Mouse (Mus musculus) forebrain, embryonic 16.5 days (tissue): Measurements from ENCODE around the gene Mat2a. TPM values are rescaled to one million over a fixed set of nuclear protein-coding genes. Genes with fewer than 3 reads are reported as not detected.

Experiments used
- ATAC-seq: fragments of 200-750 bp; cut with Nextera tagmentation; 2 replicates; pipeline ENCODE4 v1.8.0; 2017; ENCODE audit warnings: mild to moderate bottlenecking, moderate library complexity
- H3K27ac ChIP-seq: fragments of 300-500 bp; sonication (generic); 2 replicates; pipeline ENCODE4 v1.5.1; 2014; ENCODE audit warnings: low read length, control low read depth
- H3K27me3 ChIP-seq: fragments of 300-500 bp; sonication (generic); replicated peaks from 2 replicates; pipeline ENCODE4 v1.6.1; 2014; ENCODE audit warnings: low read length; ENCODE audit not compliant: control insufficient read depth, insufficient read depth
- H3K36me3 ChIP-seq: fragments of 300-500 bp; sonication (generic); 2 replicates; pipeline ENCODE4 v1.6.1; 2014; ENCODE audit not compliant: control insufficient read depth, insufficient read depth
- H3K4me1 ChIP-seq: fragments of 300-500 bp; sonication (generic); replicated peaks from 2 replicates; pipeline ENCODE4 v1.6.1; 2014; ENCODE audit warnings: low read length; ENCODE audit not compliant: control insufficient read depth, insufficient read depth
- H3K4me2 ChIP-seq: fragments of 300-500 bp; sonication (generic); 2 replicates; pipeline ENCODE4 v1.6.1; 2014; ENCODE audit warnings: mild to moderate bottlenecking, low read length, control low read depth
- H3K4me3 ChIP-seq: fragments of 300-500 bp; sonication (generic); replicated peaks from 2 replicates; pipeline ENCODE4 v1.5.1; 2014; ENCODE audit warnings: mild to moderate bottlenecking, low read length, control low read depth
- H3K9ac ChIP-seq: fragments of 300-500 bp; sonication (generic); replicated peaks from 2 replicates; pipeline ENCODE4 v1.6.1; 2014; ENCODE audit warnings: low read depth, low read length, control low read depth
- H3K9me3 ChIP-seq: fragments of 300-500 bp; sonication (generic); 2 replicates; pipeline ENCODE4 v1.6.1; 2016; ENCODE audit warnings: low read length; ENCODE audit not compliant: control insufficient read depth
- WGBS: fragments of 180-500 bp; shearing (Covaris S2); extraction: QIAGEN DNeasy Blood & Tissue Kit; methylation state at CpG from one replicate; pipeline ENCODE4 v1.1.7; 2014; 5-methylcytosine and 5-hydroxymethylcytosine counted together
- polyA plus RNA-seq: library from polyadenylated mRNA; unstranded; fragments of >200 nt; fragmentation: Nextera tagmentation; extraction: Ambion mirVana; gene quantifications from 2 replicates; pipeline ENCODE4 v1.2.1, GENCODE M21; 2015

The Mat2a gene
- polyA plus RNA-seq, 1 experiment from 2014 or later, result 399 TPM

DNA sequence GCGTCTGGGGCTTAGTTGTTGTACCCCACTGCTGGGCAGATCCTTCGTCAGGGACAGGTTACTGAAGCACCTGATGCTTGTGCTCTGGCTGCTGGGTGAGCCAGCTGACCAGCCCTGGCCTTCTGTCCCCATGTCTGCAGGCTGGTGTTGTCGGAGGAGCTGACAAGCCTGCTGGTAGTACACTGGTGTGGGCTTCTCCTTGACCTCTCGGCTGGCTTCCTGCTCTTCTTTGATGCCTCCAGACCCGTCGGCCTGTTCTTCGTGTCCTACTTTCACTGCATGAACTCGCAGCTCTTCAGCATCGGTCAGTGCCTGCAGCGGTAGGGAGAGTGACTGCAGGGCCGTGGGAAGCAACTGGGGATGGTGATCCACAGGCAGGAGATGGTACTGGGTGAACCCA, 13.7 kb downstream of the Mat2a start:
- H3K36me3 ChIP-seq, result peaks cover 25% of the 10 kb centered on the region

DNA sequence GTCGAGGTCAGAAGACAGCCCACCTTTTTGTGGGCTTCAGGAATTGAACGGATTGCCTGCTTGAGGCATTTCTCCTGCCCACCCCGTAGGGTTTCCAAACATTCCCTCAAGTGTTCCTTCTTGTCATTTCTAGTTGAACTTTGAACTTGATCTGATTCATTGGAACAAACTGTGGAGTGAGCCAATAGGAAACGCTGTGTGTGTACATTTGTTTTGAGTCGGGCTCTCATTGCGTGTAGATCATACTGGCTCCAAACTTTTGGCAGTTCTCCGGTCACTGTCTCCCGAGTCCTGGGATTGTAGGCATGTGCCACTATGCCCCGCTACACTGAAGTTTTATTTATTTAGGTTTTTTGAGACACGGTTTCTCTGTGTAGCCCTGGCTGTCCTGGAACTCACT, 18.5 kb downstream of the Mat2a start:
- Histone ChIP-seq H3K4me2 (no peak overlapping the region), H3K36me3 (peaks cover 18% of the 10 kb centered on the region), H3K9me3 (no peaks in the 10 kb centered on the region), H3K4me3 (no peak overlapping the region), H3K27ac (no peak overlapping the region), H3K9ac (no peak overlapping the region), H3K4me1 (peaks cover 5% of the 10 kb centered on the region; the same call in 1 of the 2 replicates), H3K27me3 (no peaks in the 10 kb centered on the region)
- 94% methylated on average over 10 of the region's 10 CpGs for WGBS
- ATAC-seq, result no peak

More for the DNA sequence above, 13.7 kb downstream of the Mat2a start:
- Histone ChIP-seq H3K9ac (no peak overlapping the region), H3K9me3 (no peaks in the 10 kb centered on the region), H3K4me2 (no peak overlapping the region), H3K27me3 (no peaks in the 10 kb centered on the region), H3K27ac (no peak overlapping the region), H3K4me3 (no peak overlapping the region), H3K4me1 (no peaks in the 10 kb centered on the region)
- WGBS, result 94% methylated on average over 11 of the region's 11 CpGs
- ATAC-seq, result no peak

DNA sequence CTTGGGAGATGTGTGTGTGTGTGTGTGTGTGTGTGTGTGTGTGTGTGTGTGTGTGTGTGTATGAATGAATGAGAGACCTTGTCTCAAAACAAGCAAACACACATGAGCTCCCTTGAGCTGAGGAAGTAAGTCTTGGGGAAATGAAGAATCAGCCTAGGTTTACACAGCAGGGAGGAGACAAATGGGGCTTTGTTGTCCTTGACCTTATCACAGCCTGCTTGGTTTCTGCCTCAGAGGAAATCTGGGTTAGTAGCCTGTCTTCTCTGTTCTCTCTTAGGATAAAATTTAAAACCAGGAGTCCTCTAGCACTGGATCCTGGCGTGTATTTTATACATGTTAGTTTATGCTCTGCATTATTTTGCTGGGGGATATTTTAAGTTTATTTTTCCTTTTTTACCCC, 19.6 kb downstream of the Mat2a start:
- H3K27me3 ChIP-seq, result no peaks in the 10 kb centered on the region
- no peak for ATAC-seq
- WGBS, result 85% methylated on average over 1 of the region's 1 CpGs
- H3K36me3 ChIP-seq, result peaks cover 14% of the 10 kb centered on the region
- H3K4me3 ChIP-seq, result no peak overlapping the region
- H3K4me1 ChIP-seq, result peaks cover 14% of the 10 kb centered on the region
- no peak overlapping the region for H3K9ac ChIP-seq
- no peaks in the 10 kb centered on the region for H3K9me3 ChIP-seq
- no peak overlapping the region for H3K4me2 ChIP-seq
- no peak overlapping the region for H3K27ac ChIP-seq

DNA sequence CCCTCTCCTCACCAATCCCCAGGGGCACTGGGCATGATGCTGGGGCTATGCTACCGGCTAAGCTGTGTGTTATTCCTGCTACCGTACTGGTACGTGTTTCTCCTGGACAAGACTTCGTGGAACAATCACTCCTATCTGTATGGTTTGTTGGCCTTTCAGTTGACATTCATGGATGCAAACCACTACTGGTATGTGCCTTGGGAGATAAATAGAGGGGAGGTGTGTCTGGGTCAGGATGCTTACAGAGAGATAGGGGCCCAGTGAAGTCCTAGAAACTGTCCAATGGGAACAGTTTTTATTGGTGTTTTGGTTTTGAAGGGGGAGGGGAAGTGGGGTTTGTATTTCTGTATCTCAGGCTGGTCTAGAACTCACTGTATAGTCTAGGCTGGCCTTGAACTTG, 21.1 kb downstream of the Mat2a start:
- Histone ChIP-seq H3K4me1 (peaks cover 20% of the 10 kb centered on the region), H3K27me3 (no peaks in the 10 kb centered on the region), H3K4me3 (no peak overlapping the region), H3K9me3 (no peaks in the 10 kb centered on the region), H3K4me2 (no peak overlapping the region), H3K36me3 (peaks cover 9% of the 10 kb centered on the region), H3K27ac (no peak overlapping the region), H3K9ac (no peak overlapping the region)
- WGBS, result 90% methylated on average over 4 of the region's 4 CpGs
- ATAC-seq, result no peak

GRCm38 (mm10) chr6:72415964-72416772, 23.2 kb downstream of the Mat2a start:
- Histone ChIP-seq H3K27me3 (no peaks in the 10 kb centered on the region), H3K4me1 (peaks cover 20% of the 10 kb centered on the region), H3K27ac (no peak overlapping the region), H3K4me3 (no peak overlapping the region), H3K9ac (no peak overlapping the region), H3K4me2 (no peak overlapping the region), H3K36me3 (0 out of 2 replicates have a peak, but pooled peaks cover 2% of the 10 kb centered on the region), H3K9me3 (no peaks in the 10 kb centered on the region)
- WGBS, result 92% methylated on average over 7 of the region's 7 CpGs
- no peak for ATAC-seq

GRCm38 (mm10) chr6:72415181-72415580, 24.2 kb downstream of the Mat2a start:
- ATAC-seq, result no peak
- Histone ChIP-seq H3K9ac (no peak overlapping the region), H3K4me2 (peak overlapping the region; percentile 79), H3K27me3 (no peaks in the 10 kb centered on the region), H3K4me3 (no peak overlapping the region), H3K36me3 (0 out of 2 replicates have a peak, but pooled peaks cover 2% of the 10 kb centered on the region), H3K9me3 (no peaks in the 10 kb centered on the region), H3K4me1 (peaks cover 20% of the 10 kb centered on the region), H3K27ac (no peak overlapping the region)
- WGBS, result 88% methylated on average over 5 of the region's 5 CpGs

DNA sequence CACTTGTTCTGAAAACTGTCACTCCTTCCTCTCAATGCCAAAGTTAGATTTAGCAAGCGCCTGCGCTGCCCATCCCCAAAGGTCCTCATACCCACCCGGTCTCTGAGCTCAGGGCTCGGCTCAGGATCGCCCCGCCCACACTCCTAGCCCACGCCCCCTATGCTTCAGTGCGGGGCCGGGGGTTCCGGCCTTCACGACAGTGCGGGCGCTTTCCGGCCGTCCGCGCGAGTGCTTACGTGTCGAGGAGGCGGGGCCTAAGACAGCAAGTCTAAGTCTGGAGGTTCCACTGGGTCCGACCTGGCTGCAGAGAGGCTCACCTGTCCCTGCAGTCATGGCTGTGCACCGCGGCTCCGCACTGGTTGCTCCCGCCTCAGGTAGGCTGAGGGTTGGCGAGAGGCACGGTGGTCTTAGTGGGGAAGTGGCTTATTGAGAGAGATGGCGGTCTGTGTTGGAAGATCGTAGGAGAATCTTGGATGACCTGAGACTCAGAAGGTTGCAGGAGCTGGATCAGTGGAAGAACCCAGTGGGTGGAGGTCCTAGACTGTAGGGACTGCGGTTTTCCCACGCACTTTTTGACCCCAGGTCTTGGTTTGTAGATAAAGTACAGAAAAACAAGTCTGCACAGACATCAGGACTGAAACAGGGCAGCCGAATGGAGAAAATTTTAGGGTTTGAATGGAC, 25.1 kb downstream of the Mat2a start, which contains the start of gene Ggcx:
Gene Ggcx, plus strand, starts transcription at position 233 of the 681 bp plus-strand sequence.
- Histone ChIP-seq H3K36me3 (0 out of 2 replicates have a peak, but pooled peaks cover 2% of the 10 kb centered on the region), H3K4me2 (peak within 1 kb of the TSS; percentile 79), H3K4me3 (peak within 1 kb of the TSS; percentile 79), H3K27ac (peak within 1 kb of the TSS; percentile 36; the same call in 1 of the 2 replicates), H3K4me1 (peaks cover 20% of the 10 kb centered on the region), H3K9me3 (no peaks in the 10 kb centered on the region), H3K9ac (peak within 1 kb of the TSS; percentile 78), H3K27me3 (no peaks in the 10 kb centered on the region)
- ATAC-seq, result peak; percentile 97
- WGBS, result 1% methylated on average over 33 of the region's 33 CpGs

GRCm38 (mm10) chr6:72410518-72410917, 28.8 kb downstream of the Mat2a start:
- 91% methylated on average over 7 of the region's 7 CpGs for WGBS

DNA sequence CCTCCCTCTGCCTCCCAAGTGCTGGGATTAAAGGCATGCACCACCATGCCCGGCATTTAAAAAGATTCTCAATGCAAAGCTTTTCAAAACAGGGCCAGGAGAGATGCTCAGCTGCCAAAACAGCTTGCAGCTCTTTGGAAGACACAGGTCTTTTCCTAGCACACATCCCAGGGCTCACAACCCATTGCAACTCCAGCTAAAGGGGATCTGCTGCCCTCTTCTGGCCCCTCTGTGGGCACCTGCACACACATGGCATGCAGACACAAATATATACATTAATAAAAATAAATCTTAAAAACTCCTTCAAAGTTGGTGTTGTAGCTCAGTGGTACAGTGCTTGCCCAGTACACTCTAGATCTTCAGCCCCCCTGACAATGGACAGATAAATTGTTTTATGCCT, 29.4 kb downstream of the Mat2a start:
- no peaks in the 10 kb centered on the region for H3K36me3 ChIP-seq
- no peak overlapping the region for H3K4me3 ChIP-seq
- H3K9ac ChIP-seq, result no peak overlapping the region
- no peak overlapping the region for H3K27ac ChIP-seq
- H3K4me1 ChIP-seq, result peaks cover 8% of the 10 kb centered on the region
- WGBS, result 25% methylated on average over 1 of the region's 1 CpGs
- no peaks in the 10 kb centered on the region for H3K27me3 ChIP-seq
- H3K9me3 ChIP-seq, result no peaks in the 10 kb centered on the region
- no peak overlapping the region for H3K4me2 ChIP-seq
- ATAC-seq, result no peak

More at GRCm38 (mm10) chr6:72410518-72410917, 28.8 kb downstream of the Mat2a start:
- ATAC-seq, result no peak
- no peak overlapping the region for H3K4me2 ChIP-seq
- H3K27ac ChIP-seq, result no peak overlapping the region
- H3K27me3 ChIP-seq, result no peaks in the 10 kb centered on the region
- peaks cover 11% of the 10 kb centered on the region for H3K4me1 ChIP-seq
- H3K36me3 ChIP-seq, result no peaks in the 10 kb centered on the region
- no peak overlapping the region for H3K4me3 ChIP-seq
- no peak overlapping the region for H3K9ac ChIP-seq
- no peaks in the 10 kb centered on the region for H3K9me3 ChIP-seq
